Mouse (Mus musculus) R1 (cell line): ENCODE data around the gene H13.

ENCODE experiments used
- DNase-seq: peaks from one replicate; pipeline ENCODE4 v3.0.0-alpha.2; 2018; ENCODE audit warnings: low read depth, low spot score

H13 gene

GRCm38 (mm10) chr2:152734501-152734900 is 65.2 kb downstream of the H13 start:
- DNase-seq = no peak

DNA sequence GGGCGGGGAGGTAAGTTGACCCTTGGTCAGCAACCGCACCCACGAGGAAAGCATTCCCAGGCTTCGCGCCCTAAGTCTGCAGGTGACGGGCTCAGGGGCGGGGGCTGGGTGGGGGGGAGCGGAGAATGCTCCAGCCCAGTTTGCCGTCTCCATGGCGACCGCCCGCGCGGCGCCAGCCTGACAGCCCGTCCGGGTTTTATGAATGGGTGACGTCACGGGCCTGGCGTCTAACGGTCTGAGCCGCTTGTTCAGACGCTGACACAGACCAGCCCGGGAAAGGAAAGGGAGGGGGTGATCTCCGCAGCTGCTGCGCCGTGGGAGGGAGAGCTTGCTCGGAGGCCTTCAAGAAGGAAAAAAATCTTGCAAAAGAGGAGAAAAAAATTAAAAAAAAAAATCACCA is 65.7 kb downstream of the H13 start:
- peak; percentile 92 for DNase-seq

DNA sequence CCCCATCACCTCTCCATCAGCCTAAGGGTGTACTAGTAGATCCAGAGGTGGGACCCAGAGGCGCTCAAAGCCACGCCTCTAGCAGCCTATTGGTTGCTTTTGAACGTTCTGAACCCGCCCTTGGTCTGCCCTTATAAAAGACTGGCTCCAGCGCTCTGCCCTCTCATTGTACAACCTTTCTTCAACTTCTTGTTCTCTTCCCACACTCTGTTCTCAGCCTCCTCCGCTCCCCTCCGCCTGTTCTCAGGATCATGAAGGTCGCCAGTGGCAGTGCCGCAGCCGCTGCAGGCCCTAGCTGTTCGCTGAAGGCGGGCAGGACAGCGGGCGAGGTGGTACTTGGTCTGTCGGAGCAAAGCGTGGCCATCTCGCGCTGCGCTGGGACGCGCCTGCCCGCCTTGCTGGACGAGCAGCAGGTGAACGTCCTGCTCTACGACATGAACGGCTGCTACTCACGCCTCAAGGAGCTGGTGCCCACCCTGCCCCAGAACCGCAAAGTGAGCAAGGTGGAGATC is 66.9 kb downstream of the H13 start, which contains the start of gene Id1:
TSS of gene Id1 (plus strand) at position 162 of the 512 bp plus-strand sequence.
- DNase-seq = peak; percentile 94

DNA sequence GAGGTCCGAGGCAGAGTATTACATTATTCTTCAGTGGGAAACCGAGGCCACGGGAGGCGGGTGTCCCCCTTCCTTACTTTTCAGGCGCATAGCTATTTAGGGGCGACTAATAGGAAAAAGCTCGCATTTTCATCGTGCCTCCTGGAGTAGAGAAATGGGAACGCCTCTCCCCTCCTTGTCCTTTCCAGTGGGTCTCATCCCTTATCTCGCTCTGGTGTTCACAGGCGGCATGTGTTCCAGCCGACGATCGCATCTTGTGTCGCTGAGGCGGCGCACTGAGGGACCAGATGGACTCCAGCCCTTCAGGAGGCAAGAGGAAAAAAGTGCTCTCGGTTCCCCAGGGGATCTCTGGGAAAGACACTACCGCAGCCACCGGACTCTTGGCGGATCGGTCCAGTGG is 67.5 kb downstream of the H13 start:
- peak; percentile 31 for DNase-seq

- peak; percentile 21 for DNase-seq
Measured at GRCm38 (mm10) chr2:152737306-152738221, 68.3 kb downstream of the H13 start.

GRCm38 (mm10) chr2:152738341-152738740 is 69.1 kb downstream of the H13 start:
- DNase-seq = no peak

GRCm38 (mm10) chr2:152739031-152739841 is 70.0 kb downstream of the H13 start:
- DNase-seq = peak; percentile 65

- peak; percentile 53 for DNase-seq
Measured at GRCm38 (mm10) chr2:152739842-152740260, 70.6 kb downstream of the H13 start.

DNA sequence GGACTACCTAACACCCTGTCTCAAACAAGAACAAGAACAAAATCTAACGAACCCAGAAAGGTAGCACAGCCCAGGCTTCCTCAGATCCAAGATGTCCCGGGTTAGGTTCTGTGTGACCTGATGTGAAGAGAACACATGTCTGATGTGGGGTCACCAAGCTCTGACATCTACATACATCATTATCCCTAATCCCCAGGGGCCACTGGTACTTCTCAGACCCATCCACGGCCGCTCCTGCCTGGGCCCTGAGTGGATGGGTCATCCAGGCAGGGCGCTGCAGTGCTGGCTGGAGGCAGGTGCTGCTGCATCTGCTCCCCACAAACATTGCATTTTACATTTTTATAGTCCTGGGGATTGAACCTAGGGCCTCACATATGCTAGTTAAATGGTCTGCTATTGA is 71.2 kb downstream of the H13 start:
- DNase-seq = no peak

GRCm38 (mm10) chr2:152741153-152742041 is 72.1 kb downstream of the H13 start:
- peak; percentile 76 for DNase-seq

DNA sequence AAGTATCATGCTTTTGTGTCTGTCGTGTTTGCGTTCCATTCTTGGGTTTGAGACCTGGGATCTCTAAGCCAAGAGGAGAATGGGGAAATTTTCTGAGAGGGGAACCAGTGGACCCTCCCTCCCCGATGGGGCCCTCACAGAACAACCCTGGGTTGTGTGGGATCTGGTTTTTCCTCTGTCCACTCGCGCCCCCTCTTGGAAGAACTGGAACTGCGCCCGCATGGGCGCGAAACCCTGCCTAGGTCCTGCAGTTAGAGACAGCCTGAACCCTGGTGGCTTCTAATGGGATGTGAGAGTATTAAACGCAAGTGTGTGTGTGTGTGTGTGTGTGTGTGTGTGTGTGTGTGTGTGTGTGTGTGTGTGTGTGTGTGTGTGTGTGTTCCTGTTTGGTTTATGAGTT is 73.2 kb downstream of the H13 start:
- DNase-seq = peak; percentile 87

DNA sequence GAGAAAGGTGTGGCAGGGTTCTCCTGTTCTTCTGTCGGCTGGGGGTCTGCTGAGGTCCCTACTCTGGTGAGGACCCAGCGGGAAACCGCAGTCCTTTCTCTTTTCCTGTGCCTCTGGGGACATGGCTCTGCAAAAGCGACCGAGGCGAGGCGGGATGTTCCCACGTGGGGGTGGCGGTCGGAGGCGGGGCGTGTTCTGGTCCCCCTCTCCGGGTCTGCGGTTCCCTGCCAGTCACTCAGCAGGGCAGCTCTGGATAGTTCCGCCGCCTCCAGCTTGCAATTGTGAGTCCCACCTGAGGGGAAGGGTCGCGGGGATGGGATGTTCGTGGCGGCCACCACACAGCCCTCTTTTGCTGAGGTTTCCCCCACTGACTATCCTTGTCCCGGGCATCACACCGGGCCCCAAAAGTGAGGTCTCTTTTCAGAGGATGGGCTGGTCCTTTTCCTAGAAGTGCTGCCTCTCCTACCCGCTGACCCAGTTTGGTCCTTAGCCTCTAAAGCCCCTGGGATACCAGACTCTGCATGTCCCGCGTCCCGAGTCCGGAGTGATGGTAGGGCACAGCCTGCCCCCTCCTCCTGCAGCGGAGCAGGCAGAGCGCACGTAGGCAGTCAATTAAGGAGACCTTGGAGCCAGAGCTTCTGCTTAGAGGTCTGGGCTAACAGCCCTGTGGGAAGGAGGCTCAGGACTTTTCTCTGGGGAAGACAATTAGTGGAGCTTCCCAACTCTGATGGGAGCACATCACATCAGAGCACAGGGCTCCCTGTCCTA is 84.9 kb downstream of the H13 start, which contains the start of gene Cox4i2:
TSS of gene Cox4i2 (plus strand) at position 230 of the 768 bp plus-strand sequence.
- no peak for DNase-seq

GRCm38 (mm10) chr2:152756474-152757393 is 87.5 kb downstream of the H13 start:
- DNase-seq = no peak

- no peak for DNase-seq
Measured at GRCm38 (mm10) chr2:152757478-152757877, 88.2 kb downstream of the H13 start.
